Mouse (Mus musculus) embryonic facial prominence, embryonic 11.5 days (tissue): ENCODE results near the gene Ccr10. TPM values are rescaled to one million over a fixed set of nuclear protein-coding genes. Genes with fewer than 3 reads are reported as not detected.

Experiments used
- ATAC-seq: fragments of 200-750 bp; cut with Nextera tagmentation; replicated peaks from 2 replicates; pipeline ENCODE4 v1.8.0; 2017; ENCODE audit warnings: low read depth; ENCODE audit not compliant: insufficient number of reproducible peaks, low FRiP score, low TSS enrichment
- DNase-seq: peaks from one replicate; pipeline ENCODE4 v3.0.0-alpha.2; 2015; ENCODE audit warnings: low spot score
- H3K27ac ChIP-seq: fragments of 300-500 bp; sonication (generic); replicated peaks from 2 replicates; pipeline ENCODE4 v1.5.1; 2014; ENCODE audit warnings: mild to moderate bottlenecking, low read depth, low read length, control low read depth
- H3K27me3 ChIP-seq: fragments of 300-500 bp; sonication (generic); 2 replicates; pipeline ENCODE4 v1.6.1; 2014; ENCODE audit warnings: mild to moderate bottlenecking, low read length, moderate library complexity, mixed read lengths; ENCODE audit not compliant: control insufficient read depth, insufficient read depth
- H3K36me3 ChIP-seq: fragments of 300-500 bp; sonication (generic); replicated peaks from 2 replicates; pipeline ENCODE4 v1.6.1; 2014; ENCODE audit warnings: low read depth, mild to moderate bottlenecking, low read length, moderate library complexity, mixed read lengths; ENCODE audit not compliant: control insufficient read depth, insufficient read depth
- H3K4me1 ChIP-seq: fragments of 300-500 bp; sonication (generic); 2 replicates; pipeline ENCODE4 v1.6.1; 2014; ENCODE audit warnings: low read length, mixed read lengths; ENCODE audit not compliant: control insufficient read depth, insufficient read depth
- H3K4me2 ChIP-seq: fragments of 300-500 bp; sonication (generic); 2 replicates; pipeline ENCODE4 v1.6.1; 2014; ENCODE audit warnings: low read depth, mild to moderate bottlenecking, control low read depth, low read length, moderate library complexity
- H3K4me3 ChIP-seq: fragments of 300-500 bp; sonication (generic); 2 replicates; pipeline ENCODE4 v1.5.1; 2014; ENCODE audit warnings: low read depth, low read length, control low read depth
- H3K9ac ChIP-seq: fragments of 300-500 bp; sonication (generic); replicated peaks from 2 replicates; pipeline ENCODE4 v1.6.1; 2014; ENCODE audit warnings: mild to moderate bottlenecking, control low read depth, low read length
- H3K9me3 ChIP-seq: fragments of 300-500 bp; sonication (generic); replicated peaks from 2 replicates; pipeline ENCODE4 v1.6.1; 2016; ENCODE audit warnings: mild to moderate bottlenecking, low read length, inconsistent platforms, mixed read lengths; ENCODE audit not compliant: control insufficient read depth
- WGBS: fragments of 180-500 bp; shearing (Covaris S2); extraction: QIAGEN DNeasy Blood & Tissue Kit; methylation state at CpG from one replicate; pipeline ENCODE4 v1.1.7; 2014; 5-methylcytosine and 5-hydroxymethylcytosine counted together
- polyA plus RNA-seq: library from polyadenylated mRNA; unstranded; fragments of >200 nt; fragmentation: Nextera tagmentation; extraction: Ambion mirVana; gene quantifications from 2 replicates; pipeline ENCODE4 v1.2.1, GENCODE M21; 2014

The Ccr10 gene
- polyA plus RNA-seq, 1 experiment from 2014 or later = 0.20 TPM

GRCm38 (mm10) chr11:101179306-101179705 is 4.1 kb upstream of the Ccr10 start:
- H3K36me3 ChIP-seq = no peaks in the 10 kb centered on the region
- H3K4me1 ChIP-seq = peaks cover 3% of the 10 kb centered on the region; the same call in 1 of the 2 replicates
- H3K9ac ChIP-seq = no peak overlapping the region
- DNase-seq = no peak
- H3K4me3 ChIP-seq = no peak overlapping the region
- no peaks in the 10 kb centered on the region for H3K9me3 ChIP-seq
- no peak for ATAC-seq
- H3K4me2 ChIP-seq = no peak overlapping the region
- 81% methylated on average over 15 of the region's 15 CpGs for WGBS
- H3K27ac ChIP-seq = no peak overlapping the region
- peaks cover 39% of the 10 kb centered on the region for H3K27me3 ChIP-seq

- Histone ChIP-seq H3K27me3 (peaks cover 43% of the 10 kb centered on the region), H3K27ac (no peak overlapping the region)
- WGBS = 48% methylated on average over 36 of the region's 36 CpGs
Observed at GRCm38 (mm10) chr11:101178061-101179058, 3.1 kb upstream of the Ccr10 start.

GRCm38 (mm10) chr11:101176933-101177773 is 1.9 kb upstream of the Ccr10 start:
- Histone ChIP-seq H3K9me3 (no peaks in the 10 kb centered on the region), H3K9ac (no peak overlapping the region), H3K4me1 (peaks cover 7% of the 10 kb centered on the region), H3K27me3 (peaks cover 45% of the 10 kb centered on the region), H3K36me3 (no peaks in the 10 kb centered on the region), H3K27ac (no peak overlapping the region), H3K4me2 (no peak overlapping the region; the same call in 1 of the 2 replicates), H3K4me3 (no peak overlapping the region)
- 26% methylated on average over 22 of the region's 22 CpGs for WGBS
- peak; percentile 78 for DNase-seq
- no peak for ATAC-seq

More at GRCm38 (mm10) chr11:101178061-101179058, 3.1 kb upstream of the Ccr10 start:
- ATAC-seq (no peak), DNase-seq (no peak)
- H3K4me2 ChIP-seq = no peak overlapping the region
- H3K4me3 ChIP-seq = no peak overlapping the region
- no peaks in the 10 kb centered on the region for H3K36me3 ChIP-seq
- H3K9me3 ChIP-seq = no peaks in the 10 kb centered on the region
- H3K9ac ChIP-seq = no peak overlapping the region
- peaks cover 3% of the 10 kb centered on the region; the same call in 1 of the 2 replicates for H3K4me1 ChIP-seq

GRCm38 (mm10) chr11:101176117-101176691 is 961 bp upstream of the Ccr10 start:
- Histone ChIP-seq H3K4me2 (peak overlapping the region; percentile 50), H3K9me3 (no peaks in the 10 kb centered on the region), H3K9ac (no peak overlapping the region), H3K4me1 (peaks cover 8% of the 10 kb centered on the region), H3K4me3 (peak overlapping the region; percentile 26), H3K27ac (no peak overlapping the region), H3K36me3 (no peaks in the 10 kb centered on the region), H3K27me3 (peaks cover 45% of the 10 kb centered on the region)
- DNase-seq (peak; percentile 46), ATAC-seq (no peak)
- WGBS = under 1% methylated on average over 25 of the region's 25 CpGs

- Histone ChIP-seq H3K36me3 (no peaks in the 10 kb centered on the region), H3K27ac (no peak overlapping the region), H3K9ac (no peak overlapping the region), H3K27me3 (peaks cover 45% of the 10 kb centered on the region), H3K4me3 (peak overlapping the region; percentile 26), H3K4me2 (peak overlapping the region; percentile 50), H3K9me3 (no peaks in the 10 kb centered on the region), H3K4me1 (peaks cover 9% of the 10 kb centered on the region)
- DNase-seq (no peak), ATAC-seq (no peak)
- 11% methylated on average over 11 of the region's 11 CpGs for WGBS
Observed at GRCm38 (mm10) chr11:101175636-101176116, 433 bp upstream of the Ccr10 start.

GRCm38 (mm10) chr11:101174389-101174745 is 876 bp downstream of the Ccr10 start:
- H3K4me3 ChIP-seq = peak overlapping the region; percentile 11; the same call in 1 of the 2 replicates
- H3K27ac ChIP-seq = no peak overlapping the region
- H3K9ac ChIP-seq = peak overlapping the region; percentile 38
- no peaks in the 10 kb centered on the region for H3K9me3 ChIP-seq
- peak overlapping the region; percentile 69 for H3K4me2 ChIP-seq
- DNase-seq (no peak), ATAC-seq (no peak)
- peaks cover 18% of the 10 kb centered on the region for H3K4me1 ChIP-seq
- H3K36me3 ChIP-seq = no peaks in the 10 kb centered on the region
- H3K27me3 ChIP-seq = peaks cover 54% of the 10 kb centered on the region
- WGBS = 26% methylated on average over 9 of the region's 9 CpGs

- Histone ChIP-seq H3K9me3 (no peaks in the 10 kb centered on the region), H3K9ac (peak overlapping the region; percentile 38), H3K4me1 (peaks cover 18% of the 10 kb centered on the region), H3K4me2 (peak overlapping the region; percentile 69), H3K4me3 (peak overlapping the region; percentile 11), H3K27ac (no peak overlapping the region), H3K27me3 (peaks cover 58% of the 10 kb centered on the region), H3K36me3 (no peaks in the 10 kb centered on the region)
- WGBS = under 1% methylated on average over 61 of the region's 61 CpGs
- DNase-seq (peak; percentile 90), ATAC-seq (peak; percentile 65)
Observed at GRCm38 (mm10) chr11:101173631-101174388, 1.4 kb downstream of the Ccr10 start.
